Mouse (Mus musculus) 416B (cell line): ENCODE measurements at regions not wholly inside any gene's neighbourhood (a gene's known extent, or its start where the extent isn't known, plus 50 kb on each side); places are given as distances from the start of the nearest gene placed in this dataset.

Experiments
- DNase-seq: peaks from one replicate; pipeline ENCODE4 v3.0.0; 2011; ENCODE audit warnings: low read depth

- DNase-seq: no peak
Measured at GRCm38 (mm10) chr5:96931576-96932152, 65.8 kb upstream of the Bmp2k start.

DNA sequence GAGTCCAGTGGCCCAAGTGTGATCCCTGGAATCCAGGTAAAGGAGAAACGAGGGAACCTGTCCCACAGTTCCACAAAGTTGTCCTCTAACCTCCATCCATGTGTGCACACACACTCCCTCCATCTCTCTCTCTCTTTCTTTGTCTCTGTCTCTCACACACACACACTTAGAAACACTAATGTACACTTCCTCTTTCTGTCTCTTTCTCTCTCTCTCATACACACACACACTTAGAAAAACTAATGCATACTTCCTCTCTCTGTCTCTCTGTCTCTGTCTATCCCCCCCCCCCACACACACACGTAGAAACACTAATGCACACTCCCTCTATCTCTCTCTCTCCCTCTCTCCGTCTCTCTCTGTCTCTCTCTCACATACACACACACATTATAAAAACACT lies 61.2 kb upstream of the Bmp2k start:
- DNase-seq: no peak

DNA sequence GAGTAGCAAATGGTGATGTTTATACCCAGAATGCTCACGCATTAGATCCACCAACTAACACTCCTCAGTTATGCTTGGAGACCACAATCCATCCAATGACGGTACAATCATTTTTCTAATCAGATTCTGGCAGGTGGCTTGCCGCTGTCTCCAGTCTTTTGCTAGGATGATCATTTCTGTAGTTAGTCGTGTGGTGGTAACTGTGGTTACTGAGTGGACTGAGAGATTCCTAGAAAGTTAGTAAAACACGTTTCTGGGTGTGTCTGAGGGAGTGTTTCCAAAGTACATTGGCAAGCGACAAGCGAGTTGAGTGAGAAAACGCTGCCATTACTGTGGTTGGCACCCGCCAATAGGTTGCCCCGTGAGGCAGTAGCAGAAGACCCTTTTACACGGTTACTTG lies 58.8 kb upstream of the Bmp2k start:
- DNase-seq: no peak

DNA sequence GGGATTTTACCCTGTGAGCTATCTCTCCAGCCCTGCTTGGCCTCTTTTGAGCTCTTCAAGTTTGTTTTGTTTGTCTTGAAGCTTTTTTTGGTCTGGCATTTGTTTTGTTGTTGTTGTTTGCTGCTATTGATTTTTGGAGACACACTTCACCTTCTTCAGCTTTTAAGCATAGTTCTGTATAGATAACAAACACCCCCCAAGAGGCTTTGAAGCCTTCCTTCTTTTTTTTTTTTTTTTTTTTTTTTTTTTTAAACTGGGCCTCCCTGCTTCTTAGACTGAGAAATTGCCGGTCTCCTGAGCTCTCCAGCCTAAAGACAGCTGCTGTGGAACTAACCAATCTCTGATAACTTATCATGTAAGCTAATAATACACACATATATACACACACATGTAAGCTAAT lies 58.2 kb upstream of the Bmp2k start:
- DNase-seq: no peak

- DNase-seq: no peak
Measured at GRCm38 (mm10) chr5:96940170-96941086, 57.1 kb upstream of the Bmp2k start.

GRCm38 (mm10) chr5:96941087-96941468 lies 56.4 kb upstream of the Bmp2k start:
- DNase-seq: no peak

- DNase-seq: no peak
Measured at GRCm38 (mm10) chr5:96941518-96941917, 56.0 kb upstream of the Bmp2k start.
